Mouse (Mus musculus) layer of hippocampus, adult 11-12 months (tissue): Measurements from ENCODE around the gene Actr6.
"Not testable (repeated sequence)": the region's sequence is repeated elsewhere in the genome, so short reads cannot be mapped to it uniquely, and the experiment has no call there.

Experiments
- DNase-seq: peaks from one replicate; pipeline ENCODE4 v3.0.0; 2022; ENCODE audit warnings: low spot score

The Actr6 gene

GRCm38 (mm10) chr10:89738395-89738794 is 6.3 kb upstream of the Actr6 start:
- no peak for DNase-seq

- DNase-seq, result no peak
These were observed 5.8 kb upstream of the Actr6 start for GRCm38 (mm10) chr10:89737887-89738286.

GRCm38 (mm10) chr10:89737092-89737491 is 5.0 kb upstream of the Actr6 start:
- DNase-seq, result no peak

GRCm38 (mm10) chr10:89731341-89731740 is 754 bp downstream of the Actr6 start:
- DNase-seq, result no peak

- no peak for DNase-seq
These were observed 1.7 kb downstream of the Actr6 start for GRCm38 (mm10) chr10:89730386-89730785.

- DNase-seq, result no peak
These were observed 9.6 kb downstream of the Actr6 start for GRCm38 (mm10) chr10:89722247-89723195.

- no peak for DNase-seq
These were observed 11.3 kb downstream of the Actr6 start for GRCm38 (mm10) chr10:89720796-89721195.

- no peak for DNase-seq
These were observed 11.8 kb downstream of the Actr6 start for GRCm38 (mm10) chr10:89720252-89720651.

- DNase-seq, result no peak
These were observed 17.2 kb downstream of the Actr6 start for GRCm38 (mm10) chr10:89714910-89715309.

- no peak for DNase-seq
These were observed 23.4 kb downstream of the Actr6 start for GRCm38 (mm10) chr10:89708720-89709119.

- no peak for DNase-seq
These were observed 24.7 kb downstream of the Actr6 start for GRCm38 (mm10) chr10:89707397-89707796.

GRCm38 (mm10) chr10:89703042-89703441 is 29.1 kb downstream of the Actr6 start:
- DNase-seq, result no peak

GRCm38 (mm10) chr10:89697956-89698355 is 34.1 kb downstream of the Actr6 start:
- DNase-seq, result no peak

GRCm38 (mm10) chr10:89696270-89696669 is 35.8 kb downstream of the Actr6 start:
- DNase-seq, result not testable (repeated sequence)

- DNase-seq, result no peak
These were observed 36.7 kb downstream of the Actr6 start for GRCm38 (mm10) chr10:89695194-89695911.

- DNase-seq, result no peak
These were observed 42.1 kb downstream of the Actr6 start for GRCm38 (mm10) chr10:89690021-89690420.

GRCm38 (mm10) chr10:89687455-89687854 is 44.6 kb downstream of the Actr6 start:
- DNase-seq, result no peak

- DNase-seq, result peak; percentile 93
These were observed 45.8 kb downstream of the Actr6 start, which contains the start of gene Scyl2 for GRCm38 (mm10) chr10:89686139-89686808. Gene Scyl2 (minus strand): TSS chr10:89686285.

GRCm38 (mm10) chr10:89685391-89686138 is 46.5 kb downstream of the Actr6 start:
- peak; percentile 17 for DNase-seq

GRCm38 (mm10) chr10:89682961-89683360 is 49.1 kb downstream of the Actr6 start:
- no peak for DNase-seq

- no peak for DNase-seq
These were observed 49.9 kb downstream of the Actr6 start for GRCm38 (mm10) chr10:89682157-89682556.

GRCm38 (mm10) chr10:89681706-89682105 is 50.4 kb downstream of the Actr6 start:
- DNase-seq, result no peak
